Comparison of ENCODE assay signal across 10 mouse cellular contexts in genomic region chr19:45317473-45317882, GRCm38 (mm10). TPM values are rescaled to one million over a fixed set of nuclear protein-coding genes. Genes with fewer than 3 reads are reported as not detected.
DNase-seq lines count a peak whose midpoint lies in the region; ATAC-seq lines count a peak whose summit lies in the region.
"Had no signal": no experiment of that assay in that cellular context is flagged by ENCODE, and none has a peak within 500 bp of the region (broad histone marks: within the 10 kb centered on the region; RNA-seq: fewer than 3 reads in every experiment).

No protein-coding gene starts in this region.

- H3K9ac ChIP-seq in kidney, embryonic 16.5 days (replicated peaks; ENCODE audit: low read length), result peak overlapping the region; percentile 24; the same call in 1 of the 2 replicates
- 0 out of 2 replicates have a peak overlapping the region, but pooled peaks have one; percentile 13 for H3K9ac ChIP-seq in forebrain, embryonic 14.5 days (ENCODE audit: low read length)
- H3K9ac ChIP-seq in midbrain, embryonic 16.5 days (ENCODE audit: low read depth, low read length), result no peak overlapping the region

- peak; percentile 67 for ATAC-seq in kidney, embryonic 16.5 days (ENCODE audit: low FRiP score, low TSS enrichment)
- ATAC-seq in forebrain, embryonic 14.5 days, result no peak
- no peak for ATAC-seq in midbrain, embryonic 16.5 days

- intact Hi-C loops in left cerebral cortex, postnatal 10 days (cut with DNase I), result no loop called here

- peak overlapping the region; percentile 25 for H3K4me2 ChIP-seq in kidney, embryonic 16.5 days (replicated peaks; ENCODE audit: low read depth, low read length)
- no peak overlapping the region for H3K4me2 ChIP-seq in forebrain, embryonic 14.5 days (ENCODE audit: low read length)
- H3K4me2 ChIP-seq in midbrain, embryonic 16.5 days (ENCODE audit: low read length), result no peak overlapping the region

- 13% methylated on average over 13 of the region's 13 CpGs for WGBS in kidney, embryonic 16.5 days
- 40% methylated on average over 13 of the region's 13 CpGs for WGBS in forebrain, embryonic 14.5 days
- 33% methylated on average over 13 of the region's 13 CpGs for WGBS in midbrain, embryonic 16.5 days

- peak overlapping the region; percentile 83 for H3K27ac ChIP-seq in kidney, embryonic 16.5 days (ENCODE audit: low read length)
- H3K27ac ChIP-seq in forebrain, embryonic 14.5 days (ENCODE audit: low read depth, low read length), result peak overlapping the region; percentile 66; the same call in 1 of the 2 replicates
- peak overlapping the region; percentile 58 for H3K27ac ChIP-seq in midbrain, embryonic 16.5 days (ENCODE audit: low read length)
- H3K27ac ChIP-seq: macrophage had no signal

- no peak for DNase-seq in kidney, adult 8-10 months
- DNase-seq in ZHBTc4 (ENCODE audit: low read depth, low spot score), result peak; percentile 80
- DNase-seq in forebrain, embryonic 14.5 days (ENCODE audit: low spot score), result no peak
- no peak for DNase-seq in left cerebral cortex, postnatal 10 days (ENCODE audit: extremely low spot score in 1 of 2, low spot score in 2 of 2)
- DNase-seq in spleen, postnatal 4 days (ENCODE audit: low spot score in 2 of 2), result no peak
- DNase-seq: heart, postnatal 36 days had no signal

- H3K27me3 ChIP-seq in kidney, embryonic 16.5 days (ENCODE audit: insufficient read depth, low read length), result no peaks in the 10 kb centered on the region
- no peaks in the 10 kb centered on the region for H3K27me3 ChIP-seq in forebrain, embryonic 14.5 days (replicated peaks; ENCODE audit: control insufficient read depth, insufficient read depth, low read length)
- no peaks in the 10 kb centered on the region; the same call in 1 of the 2 replicates for H3K27me3 ChIP-seq in midbrain, embryonic 16.5 days (ENCODE audit: control insufficient read depth, insufficient read depth, low read depth, low read length)

- H3K4me3 ChIP-seq in kidney, embryonic 16.5 days (ENCODE audit: low read length), result no peak overlapping the region
- no peak overlapping the region for H3K4me3 ChIP-seq in forebrain, embryonic 14.5 days (ENCODE audit: low read depth, low read length)
- H3K4me3 ChIP-seq in midbrain, embryonic 16.5 days (ENCODE audit: low read depth, low read length), result no peak overlapping the region

- no peaks in the 10 kb centered on the region for H3K9me3 ChIP-seq in kidney, embryonic 16.5 days (ENCODE audit: low read length)
- no peaks in the 10 kb centered on the region for H3K9me3 ChIP-seq in forebrain, embryonic 14.5 days (replicated peaks; ENCODE audit: control insufficient read depth, low read length)
- H3K9me3 ChIP-seq in midbrain, embryonic 16.5 days (replicated peaks; ENCODE audit: control insufficient read depth, low read length, poor library complexity, severe bottlenecking), result 0 out of 2 replicates have a peak, but pooled peaks cover 4% of the 10 kb centered on the region
- H3K9me3 ChIP-seq: G1E had no signal

- H3K4me1 ChIP-seq in kidney, embryonic 16.5 days (ENCODE audit: insufficient read depth, low read length), result peaks cover 29% of the 10 kb centered on the region
- H3K4me1 ChIP-seq in forebrain, embryonic 14.5 days (ENCODE audit: control insufficient read depth, insufficient read depth, low read length), result peaks cover 6% of the 10 kb centered on the region
- H3K4me1 ChIP-seq in midbrain, embryonic 16.5 days (ENCODE audit: control insufficient read depth, insufficient read depth, low read length), result peaks cover 21% of the 10 kb centered on the region

- H3K36me3 ChIP-seq in kidney, embryonic 16.5 days (ENCODE audit: insufficient read depth, low read length), result no peaks in the 10 kb centered on the region
- H3K36me3 ChIP-seq in forebrain, embryonic 14.5 days (ENCODE audit: control insufficient read depth, insufficient read depth, low read length), result no peaks in the 10 kb centered on the region
- H3K36me3 ChIP-seq in midbrain, embryonic 16.5 days (ENCODE audit: control insufficient read depth, insufficient read depth, low read length), result no peaks in the 10 kb centered on the region
- H3K36me3 ChIP-seq: G1E had no signal

RNA-seq across cellular contexts. Expression of gene Btrc, which starts 46.1 kb away (rescaled TPM):
- polyA plus RNA-seq in kidney, embryonic 16.5 days (2015; fragmentation: Nextera tagmentation; extraction: Ambion mirVana), result 53.7 and 54.3 TPM in 2 replicates
- polyA plus RNA-seq in forebrain, embryonic 14.5 days (2014; fragmentation: Nextera tagmentation; extraction: Ambion mirVana), result 48.1 and 58.3 TPM in 2 replicates
- 64.3 and 66.5 TPM in 2 replicates for polyA plus RNA-seq in midbrain, embryonic 16.5 days (2015; fragmentation: Nextera tagmentation; extraction: Ambion mirVana)
- 10 to 100 TPM; 88.9 to 89.8 TPM for total RNA-seq in left cerebral cortex, postnatal 10 days (2021)
